Comparison of ENCODE assay signal across 25 mouse cellular contexts in genomic region chr6:99305751-99306150, GRCm38 (mm10).
"Had no signal": no experiment of that assay in that cellular context is flagged by ENCODE, and none has a peak within 500 bp of the region (broad histone marks: within the 10 kb centered on the region; RNA-seq: fewer than 3 reads in every experiment).

No protein-coding gene starts in this region.

- H3K27me3 ChIP-seq: liver, embryonic 12.5 days; liver, embryonic 15.5 days; lung, embryonic 15.5 days; megakaryocyte, embryonic 14.5 days; midbrain, embryonic 13.5 days; neural tube, embryonic 12.5 days; neural tube, embryonic 15.5 days had no signal

- ATAC-seq: intestine, embryonic 16.5 days; liver, embryonic 12.5 days; midbrain, embryonic 13.5 days had no signal

- H3K4me3 ChIP-seq: layer of hippocampus, adult 2 months; limb, embryonic 10.5 days; limb, embryonic 13.5 days; liver, embryonic 12.5 days; liver, embryonic 15.5 days; lung, embryonic 15.5 days; megakaryocyte, embryonic 14.5 days; midbrain, embryonic 10.5 days; midbrain, embryonic 13.5 days; neural tube, embryonic 12.5 days; neural tube, embryonic 15.5 days had no signal

- H3K36me3 ChIP-seq: limb, embryonic 10.5 days; liver, embryonic 15.5 days; lung, embryonic 15.5 days; midbrain, embryonic 10.5 days; midbrain, embryonic 13.5 days; neural tube, embryonic 12.5 days; neural tube, embryonic 15.5 days had no signal

- DNase-seq: kidney, adult 18-20 months; kidney, postnatal 25 days; layer of hippocampus, adult 9-11 months; liver; lung, adult 18-20 months; lung, postnatal 10 days; lung, postnatal 36 days; right cerebral cortex, adult 18-20 months; right cerebral cortex, postnatal 14 days; right cerebral cortex, postnatal 4 days; thymus, postnatal 36 days had no signal

- H3K27ac ChIP-seq: kidney, postnatal 0 days; layer of hippocampus, adult 2 months; limb, embryonic 10.5 days; limb, embryonic 13.5 days; liver, embryonic 12.5 days; liver, embryonic 15.5 days; lung, embryonic 15.5 days; midbrain, embryonic 10.5 days; midbrain, embryonic 13.5 days; neural tube, embryonic 12.5 days; neural tube, embryonic 15.5 days; stomach, postnatal 0 days had no signal

- H3K4me1 ChIP-seq: liver, embryonic 12.5 days; liver, embryonic 15.5 days; neural tube, embryonic 15.5 days had no signal
